Mouse (Mus musculus) kidney, adult 8-10 months (tissue): ENCODE measurements around the gene Gm5089.
"Not testable (repeated sequence)": the region's sequence is repeated elsewhere in the genome, so short reads cannot be mapped to it uniquely, and the experiment has no call there.

Experiments
- DNase-seq, 2 experiments: peaks; one replicate each; pipeline ENCODE4 v3.0.0; 2022

Gene Gm5089

DNA sequence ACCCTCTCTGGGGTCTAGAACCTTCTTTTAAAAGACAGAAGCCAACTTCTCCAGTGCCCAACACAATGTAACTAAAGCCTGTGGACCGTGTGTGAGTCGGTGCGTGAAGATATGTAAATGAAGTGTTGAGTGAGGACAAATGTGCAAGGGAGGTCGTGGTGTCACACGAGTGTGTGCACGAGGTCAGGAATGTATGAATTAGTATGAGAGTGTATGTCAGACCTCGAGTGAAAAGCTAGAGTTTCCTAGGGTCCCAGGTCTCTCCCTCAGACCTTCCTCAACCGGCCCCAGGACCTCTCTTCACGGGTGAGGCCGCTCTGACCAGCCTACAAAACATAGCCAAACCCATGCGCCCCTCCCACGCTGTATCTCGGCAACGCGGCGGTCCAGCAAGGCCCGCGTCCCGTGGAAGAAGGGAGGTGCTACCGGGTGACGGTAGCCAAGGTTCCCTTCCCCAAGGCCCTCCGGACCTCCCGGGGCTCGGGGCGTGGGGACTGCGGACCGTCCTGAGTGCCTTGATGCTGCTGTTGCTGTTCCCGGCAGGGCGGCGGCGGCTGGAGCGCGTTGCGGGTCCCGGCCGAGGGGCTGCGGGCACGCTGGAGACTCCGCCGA is 12.3 kb upstream of the Gm5089 start:
- no peak for DNase-seq

DNA sequence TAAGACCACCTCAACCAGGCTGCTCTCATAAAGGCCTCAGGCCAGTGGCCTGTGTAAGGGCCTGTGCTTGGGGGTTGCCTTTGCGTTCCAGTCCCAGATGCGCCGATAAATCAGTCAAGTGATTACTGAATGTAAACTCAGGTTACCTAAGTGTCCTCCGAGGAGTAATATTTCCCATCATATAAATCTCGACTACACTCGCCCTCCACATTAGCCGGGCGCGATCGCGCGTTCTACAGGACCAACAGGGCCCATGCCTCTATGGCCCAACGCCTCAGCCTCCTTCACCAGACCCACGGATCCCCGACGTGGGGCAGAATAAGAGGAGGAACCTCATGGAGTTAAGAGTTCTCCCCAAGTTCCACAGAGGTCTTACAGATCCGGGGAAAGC is 11.8 kb upstream of the Gm5089 start:
- DNase-seq, result no peak

DNA sequence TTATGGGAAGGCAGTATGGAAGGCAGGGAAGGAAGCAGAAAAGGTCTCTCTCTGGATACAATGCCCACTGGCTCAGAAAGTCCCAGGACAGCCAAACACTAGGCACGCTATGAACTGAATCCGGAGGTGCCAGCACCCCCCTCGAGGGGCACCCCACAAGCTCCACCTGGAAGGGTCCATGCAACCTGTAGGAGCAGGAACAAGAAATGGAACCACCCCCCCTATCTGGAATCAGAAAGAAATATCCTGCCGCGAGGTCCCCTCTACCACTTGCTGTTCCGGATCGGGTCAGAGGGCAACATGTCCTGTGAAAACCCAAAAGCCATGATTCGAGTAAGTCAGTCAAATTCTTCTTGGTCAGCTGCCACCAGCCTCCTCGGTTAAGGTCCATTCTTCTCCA is 11.1 kb upstream of the Gm5089 start:
- DNase-seq, result no peak

DNA sequence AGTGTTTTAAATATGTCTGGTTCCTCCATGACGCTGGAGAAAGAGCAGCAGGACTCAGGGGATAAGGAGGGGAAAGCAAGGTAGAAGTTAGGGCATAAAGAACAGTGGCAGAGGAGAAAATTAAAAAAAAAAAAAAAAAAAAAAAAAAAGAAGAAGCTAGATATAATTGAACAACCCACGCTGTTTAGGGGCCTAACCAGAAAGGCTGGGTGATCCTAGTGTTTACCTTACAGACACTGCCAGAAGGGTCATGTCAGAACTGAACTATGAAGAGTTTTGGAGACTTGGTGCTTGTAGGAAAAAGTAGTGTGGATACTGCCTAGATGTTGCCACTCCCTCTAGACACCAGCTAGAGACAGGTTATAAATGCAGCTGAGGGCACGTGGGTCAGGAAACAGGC is 10.6 kb upstream of the Gm5089 start:
- DNase-seq, result no peak

DNA sequence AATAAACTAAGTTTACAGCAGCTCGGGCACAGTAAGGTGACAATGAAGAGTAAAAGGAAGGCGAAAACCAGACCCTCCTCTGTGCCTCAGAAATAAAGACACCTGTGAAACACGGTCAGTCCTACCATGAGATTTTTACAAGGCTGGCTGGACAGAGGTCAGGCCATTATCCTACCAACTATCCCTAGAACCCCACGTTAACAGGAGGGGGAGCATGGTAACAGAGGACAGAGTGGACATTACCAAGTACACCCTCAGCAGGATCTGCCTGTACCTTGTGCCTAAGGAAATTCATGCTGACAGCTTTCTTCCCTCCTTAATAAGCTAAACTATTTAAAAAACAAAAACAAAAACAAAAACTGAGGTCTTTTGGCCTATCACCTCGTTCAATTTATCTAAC is 9.3 kb upstream of the Gm5089 start:
- no peak for DNase-seq

DNA sequence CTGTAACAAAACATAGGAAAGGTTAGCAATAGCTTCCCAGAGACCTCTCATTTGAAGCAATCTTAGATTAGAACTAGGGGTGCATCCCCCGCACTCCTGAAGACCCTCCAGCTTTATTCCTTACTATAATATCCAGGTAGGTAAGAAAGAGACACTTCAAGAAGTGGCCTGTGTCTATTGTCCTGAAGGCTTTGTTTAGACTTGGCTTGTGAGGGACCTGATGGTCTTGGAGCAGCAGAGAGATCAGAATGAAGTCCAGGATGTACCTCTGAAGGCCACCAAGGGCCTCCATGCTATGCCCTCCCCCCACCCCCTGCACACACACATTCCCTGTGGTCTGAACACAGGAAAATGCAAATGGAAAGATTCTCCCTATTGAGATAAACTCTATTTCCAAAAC is 8.9 kb upstream of the Gm5089 start:
- no peak for DNase-seq

DNA sequence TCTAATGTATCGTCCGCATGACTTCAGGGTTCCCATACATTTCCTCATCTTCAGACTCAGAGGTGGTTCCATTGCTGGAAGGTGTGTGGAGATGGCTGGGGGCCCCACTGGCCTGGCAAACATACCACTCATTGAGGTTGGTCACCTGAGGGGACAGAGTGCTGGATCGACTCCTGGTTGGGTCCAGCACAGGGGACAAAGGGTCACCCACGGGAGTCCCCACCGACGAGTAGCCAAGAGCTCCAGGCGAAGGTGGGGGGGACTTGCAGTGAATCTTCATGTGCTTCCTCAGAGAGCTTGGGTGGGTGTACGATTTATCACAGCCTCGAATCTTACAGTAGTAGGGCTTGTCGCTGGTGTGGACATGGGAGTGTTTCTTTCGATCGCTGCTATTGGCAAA is 8.4 kb upstream of the Gm5089 start:
- DNase-seq, result not testable (repeated sequence)

DNA sequence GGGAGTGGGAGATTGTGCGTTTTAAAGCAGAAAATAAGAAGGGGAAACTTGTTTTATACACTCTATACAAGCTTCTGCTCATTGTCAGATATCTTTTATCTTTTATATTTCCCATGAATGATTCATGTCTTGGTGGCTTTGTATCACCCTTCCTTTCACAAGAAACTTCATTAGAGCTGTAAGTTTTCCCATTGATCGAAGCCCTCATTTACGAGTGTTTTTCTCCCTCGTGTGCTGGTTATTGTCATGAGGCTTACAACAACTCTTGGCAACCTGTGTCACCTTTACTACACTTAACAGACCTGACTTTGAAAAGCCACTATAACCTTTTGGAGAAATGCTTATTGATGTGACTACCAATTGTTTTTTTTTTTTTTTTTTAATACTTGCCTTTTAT is 4.6 kb upstream of the Gm5089 start:
- DNase-seq, result no peak

DNA sequence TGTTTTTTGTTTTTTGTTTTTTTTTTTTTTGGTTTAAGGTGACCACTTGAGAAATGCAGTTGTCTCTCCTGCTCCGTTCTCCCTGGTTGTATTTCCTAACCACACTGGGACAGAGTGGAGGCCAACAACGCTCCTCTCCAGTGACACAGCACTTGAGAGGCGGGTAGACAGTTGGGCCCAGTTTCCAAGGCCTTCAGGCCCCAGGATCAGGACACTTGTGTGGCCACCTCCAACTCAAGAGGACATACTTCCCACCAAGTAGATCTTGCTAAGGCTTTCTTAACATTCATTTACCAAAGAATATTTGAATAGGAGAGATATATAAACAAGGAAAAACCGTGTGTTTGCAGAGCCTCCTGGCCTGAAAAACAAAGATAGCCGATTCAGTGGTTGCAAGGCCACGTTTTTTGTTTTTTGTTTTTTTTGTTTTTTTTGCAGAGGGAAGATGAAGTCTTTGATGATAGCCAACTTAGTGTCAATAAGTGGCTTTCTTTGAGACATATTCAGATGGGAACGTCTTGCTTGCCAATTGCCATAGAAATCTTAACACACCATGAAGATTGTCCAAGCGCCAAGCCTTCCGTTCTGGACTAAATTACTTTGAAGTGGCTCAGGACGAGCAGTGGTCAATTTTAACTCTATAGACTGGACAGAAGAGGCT is 4.1 kb upstream of the Gm5089 start:
- no peak for DNase-seq

DNA sequence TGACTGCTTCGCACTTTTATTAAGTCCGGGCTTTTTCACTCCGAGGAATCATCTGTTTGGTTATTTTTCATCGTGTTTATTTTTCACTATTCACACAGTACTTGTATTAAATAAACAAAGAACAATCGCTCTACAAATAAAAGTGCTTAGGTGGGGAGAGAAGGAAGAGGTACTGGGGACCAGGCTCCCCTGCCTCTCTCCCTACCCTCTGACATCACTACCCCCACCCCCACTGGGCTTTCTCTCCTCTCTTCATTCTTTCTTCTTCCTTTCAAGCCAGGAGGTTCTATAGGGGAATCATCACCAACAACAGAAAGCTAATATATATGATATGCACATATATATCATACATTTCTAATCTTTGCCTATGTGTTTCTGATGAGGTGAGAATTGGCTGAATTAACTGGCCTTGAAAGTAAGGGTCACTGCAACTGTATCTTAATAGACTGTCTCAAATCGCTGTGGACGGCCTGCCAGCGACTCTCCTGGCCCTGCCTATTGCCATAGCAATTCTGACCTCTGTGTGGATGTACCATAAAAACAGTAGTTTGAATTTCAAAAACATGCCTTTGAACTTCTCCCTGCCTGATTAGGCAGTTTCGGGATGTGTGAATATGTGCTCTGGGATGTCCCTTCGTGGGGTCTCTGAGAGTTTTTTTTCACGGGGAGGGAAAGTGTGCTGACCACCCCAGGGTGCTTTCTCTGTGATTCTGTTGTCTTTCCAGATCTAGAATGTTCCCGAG is 3.3 kb upstream of the Gm5089 start:
- no peak for DNase-seq

DNA sequence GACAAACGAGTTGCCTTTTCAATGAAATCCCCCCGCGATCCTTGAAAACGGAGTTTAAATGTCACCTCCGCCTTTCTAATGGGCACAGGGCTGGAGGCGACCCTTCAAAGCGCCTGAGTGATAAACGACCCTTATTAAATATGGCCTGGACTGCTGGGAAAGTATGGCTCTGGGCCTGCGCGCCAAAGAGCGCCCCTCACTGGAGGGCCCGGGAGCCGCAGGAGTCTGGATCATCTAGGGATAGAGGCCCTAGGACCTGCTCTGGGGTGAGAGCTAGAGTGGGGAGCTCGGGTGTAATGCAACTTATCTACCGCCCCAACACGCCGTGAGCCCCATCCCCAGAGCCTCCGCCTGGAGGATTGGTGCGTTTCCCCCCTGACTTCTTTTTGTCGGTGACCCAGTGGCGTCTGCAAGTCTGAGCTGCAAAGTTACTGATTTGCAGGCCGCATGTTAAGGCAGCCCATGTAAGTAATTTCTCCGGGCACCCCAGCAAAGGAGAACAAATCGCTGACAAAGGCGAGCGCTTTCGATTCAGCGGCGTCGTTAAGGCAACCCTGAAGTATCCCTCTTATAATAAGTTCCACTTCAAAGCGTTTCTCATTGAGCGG is 2.6 kb upstream of the Gm5089 start:
- DNase-seq, result peak in 1 of 2 experiments; percentile 34

DNA sequence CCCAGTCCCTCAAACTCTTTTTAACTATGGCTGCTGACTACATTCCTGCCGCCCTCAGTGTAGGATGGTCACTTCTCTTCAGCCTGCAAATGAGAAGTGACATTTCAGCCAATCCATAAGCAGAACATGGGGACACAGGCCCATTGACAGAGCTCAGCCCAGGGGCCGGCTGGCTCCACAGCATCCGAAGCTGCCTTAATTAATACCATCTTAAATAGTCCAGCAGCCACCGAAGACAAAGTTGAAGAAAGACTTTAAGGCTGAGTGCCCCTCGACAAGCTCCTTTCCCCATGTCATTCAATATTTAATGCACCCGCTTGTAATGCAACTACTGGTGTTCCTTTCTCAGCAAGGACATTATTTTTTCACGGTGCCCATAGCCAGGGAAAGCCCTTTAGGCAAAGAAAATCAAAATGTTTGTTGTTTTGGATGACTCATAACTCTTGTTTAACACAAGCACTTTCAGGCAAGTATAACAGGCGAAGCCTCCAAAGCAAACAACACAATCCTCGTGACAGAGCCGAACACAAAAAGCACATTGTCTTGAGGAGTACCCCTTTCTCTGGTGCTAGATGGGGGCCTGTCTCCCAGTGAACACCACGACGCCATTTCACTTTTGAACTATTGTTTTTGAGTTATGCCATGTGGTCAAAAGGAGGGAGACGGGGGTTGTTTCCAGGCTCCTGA is 1.9 kb upstream of the Gm5089 start:
- no peak for DNase-seq

DNA sequence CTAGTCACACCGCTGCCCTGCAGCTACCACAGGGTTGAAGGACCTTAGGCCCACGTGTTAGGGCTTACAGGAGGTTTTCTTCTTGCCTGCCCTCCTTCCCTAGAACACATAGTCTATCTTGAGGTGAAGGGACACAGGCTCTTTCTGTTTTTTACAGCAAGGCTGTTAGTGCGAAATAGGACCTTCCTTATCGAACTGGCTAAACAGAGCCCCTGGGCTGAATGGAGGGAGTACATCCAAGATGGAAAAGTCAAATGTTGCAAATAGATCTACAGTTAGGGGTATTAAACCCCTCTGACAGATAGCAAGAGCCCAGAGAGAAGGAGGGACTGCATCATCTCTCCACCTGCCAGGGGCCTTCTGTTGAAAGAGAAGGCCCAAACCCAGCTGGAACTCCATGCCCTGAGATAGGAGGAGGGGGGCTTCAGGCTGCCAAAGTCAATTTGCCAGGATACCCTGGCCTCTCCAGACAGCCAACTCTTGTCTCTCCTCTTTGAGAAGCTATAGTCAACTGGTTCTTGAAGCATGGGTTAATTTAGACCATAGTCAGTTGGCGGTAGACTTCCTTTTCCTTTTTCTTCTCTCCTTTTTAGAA is 733 bp upstream of the Gm5089 start:
- DNase-seq, result no peak

DNA sequence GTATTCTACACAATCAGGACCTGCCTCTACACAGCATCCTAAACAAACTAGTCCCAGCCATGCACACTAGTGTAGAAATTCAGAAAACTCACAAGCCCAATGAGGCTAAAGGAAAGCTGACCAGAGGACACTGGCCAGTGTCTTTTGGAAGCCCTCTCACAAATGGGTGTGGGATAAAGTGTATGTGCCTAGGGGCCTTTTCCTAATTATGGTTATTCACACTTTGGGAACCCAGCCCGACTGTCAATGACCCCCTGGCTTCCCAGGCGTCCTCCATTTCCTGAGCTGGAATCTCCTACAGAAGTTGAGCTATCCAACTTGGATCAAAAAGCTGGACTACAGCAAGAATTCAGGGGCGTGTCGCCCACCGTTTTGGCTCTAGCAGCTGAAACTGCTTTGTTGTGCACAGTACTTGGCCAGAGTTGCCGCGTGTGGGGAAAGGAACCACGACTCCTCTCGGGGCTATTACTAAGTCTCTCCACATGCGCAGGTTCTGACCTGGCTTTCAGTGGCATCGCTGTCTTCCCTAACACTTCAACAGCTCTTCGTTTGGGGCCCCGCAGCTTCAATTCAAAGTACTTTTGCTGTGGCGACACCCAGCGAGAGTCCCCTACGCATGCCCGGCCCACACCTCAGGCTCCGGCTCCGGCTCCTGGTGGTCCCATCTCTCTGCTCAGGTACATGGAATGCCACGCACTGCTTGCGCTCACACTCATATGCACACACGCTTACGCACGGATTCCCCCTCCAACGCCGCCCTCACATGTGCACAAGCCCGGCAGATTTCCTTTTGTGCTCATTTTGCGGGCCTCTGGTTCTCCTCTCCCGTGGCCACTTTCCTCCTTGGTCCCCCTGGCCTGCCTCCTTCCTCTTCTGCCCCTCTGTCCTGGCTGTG is 1.1 kb downstream of the Gm5089 start:
- no peak for DNase-seq

DNA sequence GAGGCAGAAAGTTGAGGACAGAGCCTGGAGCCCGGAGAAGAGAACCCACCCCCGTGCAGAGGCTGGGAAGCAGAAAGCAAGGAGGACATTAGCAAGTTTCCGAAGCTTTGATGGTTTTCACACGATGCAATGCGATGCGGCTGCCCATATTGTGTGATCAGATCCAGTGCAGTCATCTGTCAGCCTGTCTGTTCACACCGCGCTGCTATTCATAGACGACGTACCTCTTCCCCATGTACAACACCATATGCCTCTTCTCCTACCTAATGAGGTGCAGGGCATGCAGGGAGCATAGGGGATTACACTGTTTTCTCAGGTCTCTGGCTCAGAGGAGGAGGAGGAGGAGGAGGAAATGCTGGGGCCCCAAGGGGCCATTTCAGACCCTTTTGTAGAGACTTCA is 14.1 kb downstream of the Gm5089 start:
- no peak for DNase-seq

DNA sequence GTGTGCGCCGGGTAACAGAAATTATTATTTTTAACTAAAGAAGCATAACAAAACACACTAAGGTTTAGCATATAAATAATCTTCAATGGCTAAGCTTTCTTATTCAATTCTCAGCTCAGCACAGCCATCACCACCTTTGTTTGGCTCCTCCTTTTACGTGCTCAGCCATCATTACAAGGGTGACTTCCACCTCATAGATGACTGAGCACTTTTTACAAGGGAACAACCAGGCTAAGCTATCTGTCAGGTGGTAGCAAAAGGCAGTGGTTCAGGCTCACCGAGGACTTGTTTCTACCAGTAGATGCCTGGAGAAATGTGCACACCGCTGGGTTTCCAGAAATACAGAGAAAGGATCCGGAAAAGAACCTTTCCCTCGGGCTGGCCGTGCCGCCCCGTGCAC is 16.9 kb downstream of the Gm5089 start:
- no peak for DNase-seq

DNA sequence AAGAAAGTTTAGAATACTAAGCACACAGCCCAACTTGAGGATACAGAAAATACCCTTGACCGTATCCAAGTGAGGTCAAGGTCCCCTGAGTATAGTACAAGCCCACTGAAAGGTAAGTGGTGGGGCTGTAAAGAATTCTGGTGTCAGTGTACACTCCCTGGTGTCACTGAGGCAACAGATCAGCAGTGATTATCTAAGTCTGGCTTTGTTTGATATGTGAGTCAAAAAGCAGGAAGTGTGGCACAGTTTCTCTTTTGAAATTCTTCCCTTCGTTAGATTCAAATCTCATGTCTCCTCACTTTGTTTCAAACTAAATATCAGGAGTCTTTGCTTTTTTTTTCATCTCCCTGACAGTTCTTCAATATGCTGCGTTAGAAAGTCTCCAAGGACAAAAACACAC is 18.4 kb downstream of the Gm5089 start:
- DNase-seq, result no peak

DNA sequence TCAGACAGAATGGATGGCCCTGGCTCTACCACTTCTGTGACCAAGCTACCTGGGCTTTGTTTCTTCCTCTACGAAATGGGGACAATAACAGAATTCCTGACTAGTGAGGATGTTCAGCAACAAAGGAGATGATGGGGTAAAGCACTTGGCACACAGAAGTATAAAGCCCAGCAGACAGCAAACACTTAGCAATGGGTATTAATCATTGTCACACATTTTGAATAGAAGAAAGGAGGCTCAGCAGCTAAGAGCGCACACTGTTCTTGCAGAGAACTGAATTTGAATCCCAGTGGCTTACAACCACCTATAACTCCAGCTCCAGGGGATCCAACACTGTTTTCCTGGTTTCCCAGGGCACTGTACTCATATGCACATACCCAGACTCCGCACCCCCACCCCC is 23.3 kb downstream of the Gm5089 start:
- DNase-seq, result no peak

DNA sequence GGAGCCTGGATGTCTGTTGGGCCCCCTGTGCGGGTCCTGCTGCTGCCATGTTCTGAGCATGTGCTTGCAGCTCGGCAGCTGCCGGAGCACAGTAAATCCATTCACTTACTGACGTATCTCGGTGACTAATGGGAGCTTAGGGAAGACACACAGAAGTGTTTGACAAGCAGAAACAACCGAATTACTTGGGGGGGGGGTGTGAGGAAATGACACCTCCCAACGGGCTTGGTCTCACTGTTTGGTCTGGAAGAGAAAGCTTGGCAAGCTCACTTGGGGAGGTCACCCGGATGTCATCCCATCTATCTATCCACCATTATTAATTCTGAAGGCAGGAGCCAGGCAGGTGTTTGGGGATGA is 23.7 kb downstream of the Gm5089 start:
- DNase-seq, result no peak

DNA sequence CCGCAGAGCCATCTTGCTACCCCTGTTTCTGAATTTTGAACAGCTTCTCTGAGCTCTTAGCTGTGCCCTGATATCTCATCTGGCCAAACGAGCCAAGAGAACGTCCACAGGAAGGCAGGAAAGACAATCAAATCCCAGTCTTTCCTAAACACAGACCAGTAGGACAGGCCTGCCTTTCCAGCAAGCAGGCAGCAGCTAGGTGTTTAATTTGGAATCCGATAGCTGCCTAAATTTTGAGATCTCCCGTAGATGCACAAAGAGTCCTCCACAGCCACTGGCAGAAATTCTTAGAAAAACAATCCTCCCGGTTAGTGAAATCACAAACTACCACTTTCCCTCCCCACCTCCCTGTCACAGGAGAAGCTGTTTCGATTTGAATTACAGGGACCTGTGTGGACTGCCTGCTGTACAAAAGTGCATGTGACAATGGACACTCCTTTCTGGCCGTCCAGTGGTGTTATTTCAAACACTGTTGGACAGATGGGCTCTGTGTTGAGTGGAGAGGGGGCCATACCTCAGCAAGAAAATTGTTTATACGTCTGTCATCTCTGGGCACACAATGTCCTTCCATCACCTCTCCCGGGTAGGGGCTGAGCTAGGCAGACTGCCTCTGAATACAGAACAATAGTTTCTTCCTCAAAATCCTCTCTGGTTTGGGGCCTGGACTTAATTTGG is 24.2 kb downstream of the Gm5089 start:
- no peak for DNase-seq

DNA sequence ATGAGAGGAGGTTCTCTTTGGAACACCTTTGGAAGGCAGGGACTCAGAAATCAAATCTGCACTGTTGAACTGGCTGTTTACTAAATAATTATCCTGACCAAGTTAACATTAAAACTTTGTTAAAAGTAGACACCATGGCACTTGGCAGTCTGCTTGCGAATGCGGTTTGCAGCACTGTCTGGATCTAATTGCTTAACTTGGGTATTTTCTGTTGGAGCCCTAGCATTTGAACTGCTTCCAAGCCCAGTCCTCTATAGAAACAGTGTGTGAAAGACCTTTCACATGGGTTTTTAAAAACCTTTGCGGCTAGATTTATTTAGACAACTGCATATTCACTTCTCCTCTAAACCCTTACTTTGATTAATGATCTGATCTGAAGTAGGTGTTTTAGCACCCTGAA is 26.5 kb downstream of the Gm5089 start:
- no peak for DNase-seq
